Mouse (Mus musculus): ENCODE results near the gene Rhox4a.
"Not testable (repeated sequence)": the region's sequence is repeated elsewhere in the genome, so short reads cannot be mapped to it uniquely, and the experiment has no call there.

Rhox4a gene

GRCm38 (mm10) chrX:37265038-37265437 lies at the start of gene Rhox4a:
Gene Rhox4a, plus strand, starts transcription at chrX:37265338.
- DNase-seq (ENCODE audit: low spot score), result not testable (repeated sequence)

DNA sequence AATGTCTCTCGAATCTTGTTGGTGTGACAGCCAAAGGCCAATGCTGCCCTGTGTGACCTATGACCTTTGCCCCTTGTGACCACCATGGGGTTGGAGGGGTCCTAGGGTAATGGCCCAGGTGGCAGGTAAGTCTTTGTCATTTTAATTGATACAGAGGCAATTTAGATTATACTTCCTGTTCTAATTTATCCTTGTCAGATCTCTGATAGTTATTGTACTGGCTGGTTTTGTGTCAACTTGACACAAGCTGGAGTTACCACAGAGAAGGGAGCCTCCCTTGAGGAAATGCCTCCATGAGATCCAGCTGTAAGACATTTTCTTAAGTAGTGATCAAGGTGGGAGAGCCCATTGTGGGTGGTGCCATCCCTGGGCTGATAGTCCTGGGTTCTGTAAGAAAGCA lies 43.0 kb upstream of the Rhox4a start, which contains the start of gene Rhox1:
TSS of gene Rhox1 (minus strand) at position 101 of the 400 bp plus-strand sequence.
- DNase-seq (ENCODE audit: low spot score), result not testable (repeated sequence)

GRCm38 (mm10) chrX:37244676-37245075 lies 20.5 kb upstream of the Rhox4a start, which contains the start of gene Rhox2a:
Gene Rhox2a, plus strand, starts transcription at chrX:37244976.
- DNase-seq (ENCODE audit: low spot score), result not testable (repeated sequence)

DNA sequence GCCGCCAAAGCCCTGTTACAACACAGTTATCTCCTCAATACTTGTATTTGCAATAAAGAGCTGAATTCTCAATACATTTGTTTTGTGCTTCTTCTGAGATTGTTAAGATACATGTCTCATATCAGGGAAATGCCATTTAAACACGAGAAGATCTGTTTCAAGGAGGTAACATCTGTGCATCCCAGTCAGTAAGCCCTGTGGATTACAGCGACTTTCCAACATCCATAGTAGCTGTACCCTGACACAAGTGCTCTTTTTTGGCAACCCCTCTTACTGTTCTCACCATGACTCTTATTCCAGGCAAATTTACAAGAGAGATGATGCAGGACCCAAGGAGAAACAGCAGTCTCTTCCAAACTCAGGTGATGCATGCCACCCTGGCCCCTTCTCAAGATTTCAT lies 15.5 kb upstream of the Rhox4a start, which contains the start of gene Rhox3a:
TSS of gene Rhox3a (plus strand) at position 301 of the 400 bp plus-strand sequence.
- not testable (repeated sequence) for DNase-seq (ENCODE audit: low spot score)
